Mouse (Mus musculus) forebrain, embryonic 16.5 days (tissue): ENCODE data around the gene Eps8l3. TPM values are rescaled to one million over a fixed set of nuclear protein-coding genes. Genes with fewer than 3 reads are reported as not detected.
A peak's percentile ranks its signal among the peaks of the same experiment; 100 is the strongest.
"Not testable (repeated sequence)": the region's sequence is repeated elsewhere in the genome, so short reads cannot be mapped to it uniquely, and the experiment has no call there.

Experiments
- ATAC-seq: fragments of 200-750 bp; cut with Nextera tagmentation; 2 replicates; pipeline ENCODE4 v1.8.0; 2017; ENCODE audit warnings: mild to moderate bottlenecking, moderate library complexity
- H3K27ac ChIP-seq: fragments of 300-500 bp; sonication (generic); 2 replicates; pipeline ENCODE4 v1.5.1; 2014; ENCODE audit warnings: low read length, control low read depth
- H3K27me3 ChIP-seq: fragments of 300-500 bp; sonication (generic); replicated peaks from 2 replicates; pipeline ENCODE4 v1.6.1; 2014; ENCODE audit warnings: low read length; ENCODE audit not compliant: control insufficient read depth, insufficient read depth
- H3K36me3 ChIP-seq: fragments of 300-500 bp; sonication (generic); 2 replicates; pipeline ENCODE4 v1.6.1; 2014; ENCODE audit not compliant: control insufficient read depth, insufficient read depth
- H3K4me1 ChIP-seq: fragments of 300-500 bp; sonication (generic); replicated peaks from 2 replicates; pipeline ENCODE4 v1.6.1; 2014; ENCODE audit warnings: low read length; ENCODE audit not compliant: control insufficient read depth, insufficient read depth
- H3K4me2 ChIP-seq: fragments of 300-500 bp; sonication (generic); 2 replicates; pipeline ENCODE4 v1.6.1; 2014; ENCODE audit warnings: mild to moderate bottlenecking, low read length, control low read depth
- H3K4me3 ChIP-seq: fragments of 300-500 bp; sonication (generic); replicated peaks from 2 replicates; pipeline ENCODE4 v1.5.1; 2014; ENCODE audit warnings: mild to moderate bottlenecking, low read length, control low read depth
- H3K9ac ChIP-seq: fragments of 300-500 bp; sonication (generic); replicated peaks from 2 replicates; pipeline ENCODE4 v1.6.1; 2014; ENCODE audit warnings: low read depth, low read length, control low read depth
- H3K9me3 ChIP-seq: fragments of 300-500 bp; sonication (generic); 2 replicates; pipeline ENCODE4 v1.6.1; 2016; ENCODE audit warnings: low read length; ENCODE audit not compliant: control insufficient read depth
- WGBS: fragments of 180-500 bp; shearing (Covaris S2); extraction: QIAGEN DNeasy Blood & Tissue Kit; methylation state at CpG from one replicate; pipeline ENCODE4 v1.1.7; 2014; 5-methylcytosine and 5-hydroxymethylcytosine counted together
- polyA plus RNA-seq: library from polyadenylated mRNA; unstranded; fragments of >200 nt; fragmentation: Nextera tagmentation; extraction: Ambion mirVana; gene quantifications from 2 replicates; pipeline ENCODE4 v1.2.1, GENCODE M21; 2015

Eps8l3 gene
- polyA plus RNA-seq, 1 experiment from 2014 or later = not detected

- no peaks in the 10 kb centered on the region for H3K9me3 ChIP-seq
- H3K4me2 ChIP-seq = no peak overlapping the region
- no peaks in the 10 kb centered on the region for H3K27me3 ChIP-seq
- H3K9ac ChIP-seq = no peak overlapping the region
- no peaks in the 10 kb centered on the region for H3K36me3 ChIP-seq
- ATAC-seq = no peak
- H3K27ac ChIP-seq = no peak overlapping the region
- H3K4me1 ChIP-seq = no peaks in the 10 kb centered on the region
- no peak overlapping the region for H3K4me3 ChIP-seq
- 83% methylated on average over 12 of the region's 12 CpGs for WGBS
Observed at GRCm38 (mm10) chr3:107877747-107878736, 1.0 kb downstream of the Eps8l3 start.

- Histone ChIP-seq H3K36me3 (no peaks in the 10 kb centered on the region), H3K4me1 (0 out of 2 replicates have a peak, but pooled peaks cover 5% of the 10 kb centered on the region), H3K27me3 (no peaks in the 10 kb centered on the region), H3K9me3 (no peaks in the 10 kb centered on the region), H3K9ac (no peak overlapping the region), H3K4me3 (no peak overlapping the region), H3K4me2 (no peak overlapping the region), H3K27ac (peak overlapping the region; percentile 46)
- 57% methylated on average over 9 of the region's 9 CpGs for WGBS
- peak; percentile 100 for ATAC-seq
Observed at GRCm38 (mm10) chr3:107887674-107888495, 10.9 kb downstream of the Eps8l3 start.

DNA sequence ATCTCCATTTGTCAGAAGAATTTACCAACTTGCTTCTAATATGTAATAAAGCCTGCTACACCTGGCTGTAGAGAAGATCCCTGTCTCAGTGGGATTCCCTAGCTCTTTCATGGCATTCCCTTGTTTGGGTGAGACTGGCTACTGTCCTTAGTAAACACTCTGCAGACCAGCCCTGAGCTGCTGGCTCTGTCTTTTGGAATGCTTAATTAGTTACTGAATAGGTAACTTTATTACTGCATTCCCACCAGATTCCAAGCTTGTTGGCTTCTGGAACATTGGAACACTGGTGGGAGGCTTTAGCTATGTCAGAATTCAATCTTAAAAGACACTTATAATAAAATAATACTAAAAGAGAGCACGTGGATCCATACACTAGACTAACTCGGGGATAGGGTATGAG lies 12.2 kb downstream of the Eps8l3 start:
- ATAC-seq, H3K9me3 ChIP-seq: not testable (repeated sequence)
- WGBS = 77% methylated on average over 2 of the region's 2 CpGs

GRCm38 (mm10) chr3:107895194-107895719 lies 18.2 kb downstream of the Eps8l3 start:
- 11% methylated on average over 6 of the region's 6 CpGs for WGBS
- no peak; the same call in 1 of the 2 replicates for ATAC-seq
- Histone ChIP-seq H3K36me3 (peaks cover 5% of the 10 kb centered on the region; the same call in 1 of the 2 replicates), H3K27ac (no peak overlapping the region), H3K4me3 (peak overlapping the region; percentile 72), H3K27me3 (no peaks in the 10 kb centered on the region), H3K9ac (peak overlapping the region; percentile 85), H3K4me2 (peak overlapping the region; percentile 84), H3K9me3 (no peaks in the 10 kb centered on the region), H3K4me1 (peaks cover 8% of the 10 kb centered on the region)

More for the DNA sequence above, 12.2 kb downstream of the Eps8l3 start:
- H3K36me3 ChIP-seq, H3K4me1 ChIP-seq, H3K27ac ChIP-seq, H3K4me2 ChIP-seq, H3K9ac ChIP-seq, H3K27me3 ChIP-seq, H3K4me3 ChIP-seq: not testable (repeated sequence)

DNA sequence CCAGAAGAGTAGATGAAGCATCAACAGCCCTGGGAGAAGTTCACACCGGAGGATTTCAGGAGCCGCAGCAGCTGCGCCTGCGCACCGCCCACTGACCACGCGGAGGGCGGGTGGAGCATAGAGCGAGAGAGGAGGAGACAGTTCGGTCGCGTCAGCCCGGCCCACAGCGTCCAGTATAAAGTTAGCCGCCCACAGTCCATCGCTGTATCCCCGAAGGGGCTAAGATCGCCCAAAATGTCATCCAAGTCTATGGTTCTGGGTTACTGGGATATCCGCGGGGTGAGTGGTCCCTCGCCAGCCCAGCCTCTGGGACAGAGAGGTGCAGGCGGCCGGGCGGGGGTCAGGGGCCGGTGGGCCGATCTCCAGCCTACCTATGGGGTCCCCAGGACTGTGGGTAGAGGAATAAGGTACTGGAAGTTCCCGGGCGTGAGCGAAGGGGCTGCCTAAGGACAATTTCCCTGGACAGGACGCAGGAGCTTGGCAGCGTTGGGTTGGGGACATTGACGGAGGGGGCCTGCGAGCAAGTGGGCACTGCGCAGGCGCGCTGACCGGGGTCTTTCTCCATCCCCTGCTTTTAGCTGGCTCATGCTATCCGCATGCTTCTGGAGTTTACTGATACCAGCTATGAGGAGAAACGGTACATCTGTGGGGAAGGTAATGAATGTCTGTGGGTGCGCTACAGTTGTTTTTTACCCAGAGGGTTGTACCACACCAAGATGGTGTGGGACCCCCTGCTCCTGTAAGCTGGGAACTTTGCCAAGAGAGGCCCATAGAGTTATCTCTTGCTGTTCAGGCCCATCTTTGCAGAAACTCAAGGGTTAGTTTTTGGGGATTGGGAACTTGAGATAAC lies 18.9 kb downstream of the Eps8l3 start, which contains the start of gene Gstm5:
Gene Gstm5 (plus strand): TSS at position 102 of the 850 bp plus-strand sequence.
- Histone ChIP-seq H3K4me3 (peak within 1 kb of the TSS; percentile 72), H3K27me3 (no peaks in the 10 kb centered on the region), H3K27ac (peak within 1 kb of the TSS; percentile 50; the same call in 1 of the 2 replicates), H3K36me3 (peaks cover 5% of the 10 kb centered on the region; the same call in 1 of the 2 replicates), H3K4me1 (peaks cover 8% of the 10 kb centered on the region), H3K4me2 (peak within 1 kb of the TSS; percentile 84), H3K9ac (peak within 1 kb of the TSS; percentile 85), H3K9me3 (no peaks in the 10 kb centered on the region)
- 5% methylated on average over 40 of the region's 40 CpGs for WGBS
- peak; percentile 97 for ATAC-seq

DNA sequence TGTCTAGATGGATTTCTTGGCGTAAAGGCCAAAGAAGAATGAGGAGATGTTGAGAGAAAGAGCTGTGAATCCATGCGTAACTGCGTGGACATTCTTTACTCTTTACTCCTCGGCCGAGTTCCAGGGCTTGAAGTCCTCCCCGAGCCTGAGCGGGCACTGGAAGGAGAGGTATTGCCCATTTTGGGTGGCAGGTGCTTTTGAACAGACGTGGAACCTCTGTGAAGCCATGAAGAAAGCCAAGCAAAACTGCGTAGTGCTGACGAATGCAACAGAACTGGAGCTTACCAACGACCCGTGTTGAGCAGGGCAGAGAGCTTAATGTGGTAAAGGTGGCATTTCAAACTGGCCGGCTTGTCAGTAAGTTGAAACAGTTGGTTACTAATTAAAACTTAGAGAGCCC lies 21.7 kb downstream of the Eps8l3 start:
- Histone ChIP-seq H3K4me2 (no peak overlapping the region), H3K4me3 (no peak overlapping the region), H3K27me3 (no peaks in the 10 kb centered on the region), H3K4me1 (peaks cover 8% of the 10 kb centered on the region), H3K9ac (no peak overlapping the region), H3K27ac (no peak overlapping the region), H3K9me3 (no peaks in the 10 kb centered on the region), H3K36me3 (peaks cover 5% of the 10 kb centered on the region; the same call in 1 of the 2 replicates)
- 93% methylated on average over 13 of the region's 13 CpGs for WGBS
- no peak for ATAC-seq

GRCm38 (mm10) chr3:107900955-107901673 lies 24.1 kb downstream of the Eps8l3 start:
- 75% methylated on average over 11 of the region's 11 CpGs for WGBS
- Histone ChIP-seq H3K36me3 (peaks cover 5% of the 10 kb centered on the region; the same call in 1 of the 2 replicates), H3K27me3 (no peaks in the 10 kb centered on the region), H3K9me3 (no peaks in the 10 kb centered on the region), H3K4me3 (no peak overlapping the region), H3K4me2 (no peak overlapping the region), H3K27ac (no peak overlapping the region), H3K4me1 (peaks cover 4% of the 10 kb centered on the region; the same call in 1 of the 2 replicates), H3K9ac (no peak overlapping the region)
- no peak for ATAC-seq

GRCm38 (mm10) chr3:107905942-107906341 lies 28.9 kb downstream of the Eps8l3 start:
- ATAC-seq = no peak
- no peaks in the 10 kb centered on the region for H3K36me3 ChIP-seq
- H3K27me3 ChIP-seq = no peaks in the 10 kb centered on the region
- no peaks in the 10 kb centered on the region for H3K4me1 ChIP-seq
- no peak overlapping the region for H3K4me2 ChIP-seq
- WGBS = 69% methylated on average over 6 of the region's 6 CpGs
- H3K27ac ChIP-seq = no peak overlapping the region
- no peak overlapping the region for H3K9ac ChIP-seq
- H3K9me3 ChIP-seq = no peaks in the 10 kb centered on the region
- H3K4me3 ChIP-seq = no peak overlapping the region
